Mouse (Mus musculus): ENCODE data around the gene Gtf2ird1. TPM values are rescaled to one million over a fixed set of nuclear protein-coding genes. Genes with fewer than 3 reads are reported as not detected.

The Gtf2ird1 gene
- polyA plus RNA-seq, 1 experiment from 2014 or later: 99.8 TPM

DNA sequence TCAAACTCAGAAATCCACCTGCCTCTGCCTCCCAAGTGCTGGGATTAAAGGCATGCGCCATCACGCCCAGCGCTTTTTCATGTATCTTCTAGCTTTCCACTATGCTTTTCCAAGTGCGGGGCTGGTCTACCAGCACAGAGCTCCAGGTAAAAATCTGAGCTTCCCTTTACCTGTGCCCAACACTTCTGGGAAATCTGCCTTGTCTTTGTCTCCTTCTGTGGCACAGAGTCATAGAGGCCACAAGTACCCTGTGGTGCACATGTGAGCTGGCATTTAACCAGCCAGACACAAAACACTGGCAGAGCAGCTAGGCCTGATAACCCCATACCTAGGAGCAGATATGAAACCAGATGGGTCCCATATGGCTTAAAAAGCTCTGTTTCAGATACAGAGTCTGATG is 36.4 kb upstream of the Gtf2ird1 start:
- 97% methylated on average over 4 of the region's 4 CpGs for WGBS
- no peaks in the 10 kb centered on the region for H3K4me1 ChIP-seq (replicated peaks; ENCODE audit: control insufficient read depth, insufficient read depth, low read length)
- H3K4me2 ChIP-seq (ENCODE audit: low read depth, low read length, severe bottlenecking): no peak overlapping the region
- no peak for ATAC-seq (replicated peaks; ENCODE audit: low FRiP score)
- H3K4me3 ChIP-seq (ENCODE audit: low read depth, low read length): no peak overlapping the region
- DNase-seq (ENCODE audit: low spot score): peak; percentile 29
- peaks cover 9% of the 10 kb centered on the region; the same call in 1 of the 2 replicates for H3K36me3 ChIP-seq (ENCODE audit: control insufficient read depth, insufficient read depth, low read length)
- H3K9me3 ChIP-seq (ENCODE audit: control insufficient read depth, low read length): no peaks in the 10 kb centered on the region
- no peaks in the 10 kb centered on the region for H3K27me3 ChIP-seq (ENCODE audit: control insufficient read depth, insufficient read depth, low read length)
- no peak overlapping the region for H3K9ac ChIP-seq (ENCODE audit: low read length)
- H3K27ac ChIP-seq (ENCODE audit: low read depth, low read length): no peak overlapping the region

DNA sequence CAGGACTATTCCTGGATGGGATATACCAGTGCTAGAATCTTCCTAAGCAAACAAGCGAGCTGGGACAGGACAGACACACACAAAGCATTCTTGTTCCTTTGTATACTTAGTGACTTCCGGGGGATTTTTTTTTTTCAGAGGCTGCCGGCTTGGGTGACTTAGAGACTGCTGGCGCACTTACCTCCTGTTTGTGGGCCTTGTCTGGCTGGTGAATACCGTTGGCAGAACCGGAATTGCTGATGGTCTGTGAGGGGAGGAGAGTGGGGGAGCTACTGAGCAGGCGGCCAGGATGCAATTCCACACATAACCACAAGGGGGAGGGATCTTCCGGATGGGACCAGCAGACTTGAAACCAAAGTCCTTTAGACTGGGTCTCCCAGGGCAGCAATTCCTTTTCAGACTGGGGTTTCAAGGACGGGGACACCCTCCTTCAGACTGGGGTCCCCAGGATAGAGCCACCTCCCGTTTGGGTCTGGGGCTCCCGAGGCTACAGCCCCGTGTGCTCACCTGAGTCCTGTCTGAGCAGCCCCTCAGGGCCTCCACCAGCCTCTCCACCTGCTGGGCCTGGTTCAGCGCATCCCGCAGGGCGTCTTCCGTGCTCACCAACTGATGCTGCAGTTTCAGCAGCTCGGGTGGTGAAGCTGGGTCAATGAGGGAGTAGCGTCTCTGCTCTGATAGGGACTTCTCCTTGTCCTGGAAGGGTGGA is 35.3 kb upstream of the Gtf2ird1 start:
- Histone ChIP-seq H3K4me2 (ENCODE audit: low read depth, low read length, severe bottlenecking) (no peak overlapping the region), H3K36me3 (ENCODE audit: control insufficient read depth, insufficient read depth, low read length) (peaks cover 6% of the 10 kb centered on the region; the same call in 1 of the 2 replicates), H3K27me3 (ENCODE audit: control insufficient read depth, insufficient read depth, low read length) (no peaks in the 10 kb centered on the region), H3K9ac (ENCODE audit: low read length) (no peak overlapping the region), H3K9me3 (ENCODE audit: control insufficient read depth, low read length) (no peaks in the 10 kb centered on the region), H3K4me3 (ENCODE audit: low read depth, low read length) (no peak overlapping the region), H3K27ac (ENCODE audit: low read depth, low read length) (no peak overlapping the region), H3K4me1 (replicated peaks; ENCODE audit: control insufficient read depth, insufficient read depth, low read length) (no peaks in the 10 kb centered on the region)
- 27% methylated on average over 18 of the region's 18 CpGs for WGBS
- DNase-seq (ENCODE audit: low spot score) (peak; percentile 92), ATAC-seq (replicated peaks; ENCODE audit: low FRiP score) (peak; percentile 52; the same call in 1 of the 2 replicates)

DNA sequence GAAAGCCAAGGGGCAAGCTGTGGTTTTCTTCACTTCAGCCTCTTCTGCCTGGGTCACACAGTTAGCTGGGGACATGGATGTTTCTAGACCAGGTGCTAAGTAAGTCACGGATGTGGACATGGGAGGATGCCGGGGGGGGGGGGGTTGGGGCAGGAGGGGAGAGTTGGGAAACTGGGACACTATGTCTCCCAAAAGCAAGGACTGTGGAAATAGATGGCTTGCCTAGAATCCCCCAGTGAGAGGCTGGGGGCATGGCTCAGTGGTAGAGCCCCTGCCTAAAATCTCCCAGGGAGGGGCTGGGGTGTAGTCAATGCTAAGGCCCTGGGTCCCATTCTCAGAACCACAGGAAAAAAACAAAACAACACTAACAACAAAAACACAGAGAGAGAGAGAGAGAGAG is 34.7 kb upstream of the Gtf2ird1 start:
- DNase-seq (ENCODE audit: low spot score): peak; percentile 47
- H3K27me3 ChIP-seq (ENCODE audit: control insufficient read depth, insufficient read depth, low read length): no peaks in the 10 kb centered on the region
- no peaks in the 10 kb centered on the region for H3K4me1 ChIP-seq (replicated peaks; ENCODE audit: control insufficient read depth, insufficient read depth, low read length)
- WGBS: 71% methylated on average over 2 of the region's 2 CpGs
- H3K27ac ChIP-seq (ENCODE audit: low read depth, low read length): no peak overlapping the region
- no peaks in the 10 kb centered on the region for H3K9me3 ChIP-seq (ENCODE audit: control insufficient read depth, low read length)
- H3K9ac ChIP-seq (ENCODE audit: low read length): no peak overlapping the region
- H3K36me3 ChIP-seq (ENCODE audit: control insufficient read depth, insufficient read depth, low read length): peaks cover 6% of the 10 kb centered on the region; the same call in 1 of the 2 replicates
- no peak for ATAC-seq (replicated peaks; ENCODE audit: low FRiP score)
- H3K4me3 ChIP-seq (ENCODE audit: low read depth, low read length): no peak overlapping the region
- H3K4me2 ChIP-seq (ENCODE audit: low read depth, low read length, severe bottlenecking): no peak overlapping the region

DNA sequence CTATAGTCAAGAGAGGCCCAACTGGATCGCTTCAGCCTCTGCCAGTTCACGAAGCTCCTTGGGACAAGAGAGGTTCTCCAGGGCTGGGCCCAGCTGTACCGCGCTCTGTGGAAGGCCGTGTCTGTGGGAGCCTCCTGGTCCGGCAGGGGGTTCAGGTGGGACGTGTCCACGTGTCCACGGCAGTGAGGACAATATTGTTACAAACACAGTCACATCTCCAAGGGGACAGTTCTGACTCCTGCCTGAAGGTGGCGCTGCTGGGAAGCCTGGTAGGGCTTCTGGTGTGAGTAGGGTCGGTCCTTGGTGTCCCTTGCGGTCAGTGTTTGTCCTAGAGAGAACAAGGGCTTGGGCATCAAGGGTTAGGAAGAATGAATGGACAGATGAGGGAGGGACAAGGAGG is 33.9 kb upstream of the Gtf2ird1 start:
- Histone ChIP-seq H3K4me2 (ENCODE audit: low read depth, low read length, severe bottlenecking) (no peak overlapping the region), H3K4me1 (replicated peaks; ENCODE audit: control insufficient read depth, insufficient read depth, low read length) (no peaks in the 10 kb centered on the region), H3K27ac (ENCODE audit: low read depth, low read length) (no peak overlapping the region), H3K27me3 (ENCODE audit: control insufficient read depth, insufficient read depth, low read length) (no peaks in the 10 kb centered on the region), H3K36me3 (ENCODE audit: control insufficient read depth, insufficient read depth, low read length) (peaks cover 6% of the 10 kb centered on the region; the same call in 1 of the 2 replicates), H3K9ac (ENCODE audit: low read length) (no peak overlapping the region), H3K4me3 (ENCODE audit: low read depth, low read length) (no peak overlapping the region), H3K9me3 (ENCODE audit: control insufficient read depth, low read length) (no peaks in the 10 kb centered on the region)
- no peak for ATAC-seq (replicated peaks; ENCODE audit: low FRiP score)
- 91% methylated on average over 12 of the region's 12 CpGs for WGBS
- DNase-seq (ENCODE audit: low spot score): peak; percentile 66

DNA sequence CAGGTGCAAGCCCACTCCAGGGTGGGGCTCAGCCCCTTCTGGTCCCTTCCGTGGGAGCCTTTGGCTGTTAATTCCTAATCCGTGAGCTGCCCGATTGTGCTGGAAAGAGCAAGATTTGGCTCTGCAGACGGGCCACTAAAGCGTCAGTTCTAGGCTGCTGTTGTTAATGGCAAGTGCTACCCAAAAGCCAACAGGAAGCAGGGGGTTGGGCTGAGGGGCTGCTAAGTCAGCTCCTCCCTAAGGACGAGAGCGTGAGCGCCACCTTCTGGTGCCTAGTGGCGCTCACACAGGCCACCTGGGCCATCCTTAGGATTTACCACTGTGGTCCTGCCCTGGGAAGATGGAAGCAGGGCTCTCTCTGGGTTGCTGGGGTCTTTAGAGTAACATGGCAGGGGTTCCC is 33.1 kb upstream of the Gtf2ird1 start:
- no peaks in the 10 kb centered on the region for H3K9me3 ChIP-seq (ENCODE audit: control insufficient read depth, low read length)
- WGBS: 31% methylated on average over 9 of the region's 9 CpGs
- H3K4me1 ChIP-seq (replicated peaks; ENCODE audit: control insufficient read depth, insufficient read depth, low read length): no peaks in the 10 kb centered on the region
- H3K4me3 ChIP-seq (ENCODE audit: low read depth, low read length): no peak overlapping the region
- H3K27ac ChIP-seq (ENCODE audit: low read depth, low read length): no peak overlapping the region
- H3K9ac ChIP-seq (ENCODE audit: low read length): no peak overlapping the region
- H3K27me3 ChIP-seq (ENCODE audit: control insufficient read depth, insufficient read depth, low read length): no peaks in the 10 kb centered on the region
- DNase-seq (ENCODE audit: low spot score) (peak; percentile 71), ATAC-seq (replicated peaks; ENCODE audit: low FRiP score) (no peak)
- H3K36me3 ChIP-seq (ENCODE audit: control insufficient read depth, insufficient read depth, low read length): peaks cover 6% of the 10 kb centered on the region; the same call in 1 of the 2 replicates
- H3K4me2 ChIP-seq (ENCODE audit: low read depth, low read length, severe bottlenecking): no peak overlapping the region

DNA sequence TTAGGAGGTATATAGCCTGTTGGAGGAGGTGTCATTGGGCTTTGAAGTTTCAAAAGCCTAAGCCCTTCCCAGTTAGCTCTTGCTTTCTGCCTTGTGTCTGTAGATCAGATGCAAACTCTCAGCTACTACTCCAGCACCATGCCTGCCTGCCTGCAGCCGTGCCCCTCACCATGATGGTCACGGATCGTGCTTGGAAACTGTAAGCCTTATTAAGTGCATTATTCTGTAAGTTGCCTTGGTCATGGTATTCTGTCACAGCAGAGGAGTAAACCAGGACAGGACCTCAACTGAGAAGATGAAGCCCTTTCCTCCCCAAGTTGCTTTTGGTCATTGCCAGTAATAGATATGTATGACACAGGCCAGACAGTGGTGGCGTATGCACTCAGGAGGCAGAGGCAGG is 32.1 kb upstream of the Gtf2ird1 start:
- ATAC-seq (replicated peaks; ENCODE audit: low FRiP score) (no peak), DNase-seq (ENCODE audit: low spot score) (peak; percentile 47)
- Histone ChIP-seq H3K27me3 (ENCODE audit: control insufficient read depth, insufficient read depth, low read length) (no peaks in the 10 kb centered on the region), H3K9ac (ENCODE audit: low read length) (no peak overlapping the region), H3K4me2 (ENCODE audit: low read depth, low read length, severe bottlenecking) (no peak overlapping the region), H3K4me1 (replicated peaks; ENCODE audit: control insufficient read depth, insufficient read depth, low read length) (no peaks in the 10 kb centered on the region), H3K36me3 (ENCODE audit: control insufficient read depth, insufficient read depth, low read length) (peaks cover 6% of the 10 kb centered on the region; the same call in 1 of the 2 replicates), H3K4me3 (ENCODE audit: low read depth, low read length) (no peak overlapping the region), H3K27ac (ENCODE audit: low read depth, low read length) (no peak overlapping the region), H3K9me3 (ENCODE audit: control insufficient read depth, low read length) (no peaks in the 10 kb centered on the region)
- WGBS: 93% methylated on average over 4 of the region's 4 CpGs

DNA sequence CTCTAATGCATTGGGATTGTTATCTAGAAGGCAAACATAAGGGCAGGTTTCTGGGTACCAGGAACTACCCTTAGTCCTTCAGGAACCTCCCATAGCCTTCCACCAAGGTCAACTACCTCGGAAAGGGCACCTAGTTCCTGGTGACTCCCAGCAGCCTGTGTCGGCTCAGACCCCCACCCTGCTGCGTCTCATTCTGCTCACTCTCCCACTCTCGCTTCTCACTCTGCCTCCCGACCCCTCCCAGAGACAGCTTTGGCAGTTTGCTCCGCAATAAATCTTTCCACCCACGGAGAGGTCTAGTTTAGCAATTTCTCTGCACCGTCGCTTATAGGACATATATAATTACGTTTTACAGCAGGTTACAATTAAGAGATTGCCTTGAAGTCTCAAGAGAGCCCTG is 31.5 kb upstream of the Gtf2ird1 start:
- H3K9ac ChIP-seq (ENCODE audit: low read length): no peak overlapping the region
- DNase-seq (ENCODE audit: low spot score): peak; percentile 37
- H3K36me3 ChIP-seq (ENCODE audit: control insufficient read depth, insufficient read depth, low read length): peaks cover 6% of the 10 kb centered on the region; the same call in 1 of the 2 replicates
- no peak overlapping the region for H3K4me2 ChIP-seq (ENCODE audit: low read depth, low read length, severe bottlenecking)
- WGBS: 78% methylated on average over 10 of the region's 10 CpGs
- no peaks in the 10 kb centered on the region for H3K4me1 ChIP-seq (replicated peaks; ENCODE audit: control insufficient read depth, insufficient read depth, low read length)
- no peak overlapping the region for H3K4me3 ChIP-seq (ENCODE audit: low read depth, low read length)
- no peaks in the 10 kb centered on the region for H3K27me3 ChIP-seq (ENCODE audit: control insufficient read depth, insufficient read depth, low read length)
- H3K9me3 ChIP-seq (ENCODE audit: control insufficient read depth, low read length): no peaks in the 10 kb centered on the region
- no peak overlapping the region for H3K27ac ChIP-seq (ENCODE audit: low read depth, low read length)
- no peak for ATAC-seq (replicated peaks; ENCODE audit: low FRiP score)

DNA sequence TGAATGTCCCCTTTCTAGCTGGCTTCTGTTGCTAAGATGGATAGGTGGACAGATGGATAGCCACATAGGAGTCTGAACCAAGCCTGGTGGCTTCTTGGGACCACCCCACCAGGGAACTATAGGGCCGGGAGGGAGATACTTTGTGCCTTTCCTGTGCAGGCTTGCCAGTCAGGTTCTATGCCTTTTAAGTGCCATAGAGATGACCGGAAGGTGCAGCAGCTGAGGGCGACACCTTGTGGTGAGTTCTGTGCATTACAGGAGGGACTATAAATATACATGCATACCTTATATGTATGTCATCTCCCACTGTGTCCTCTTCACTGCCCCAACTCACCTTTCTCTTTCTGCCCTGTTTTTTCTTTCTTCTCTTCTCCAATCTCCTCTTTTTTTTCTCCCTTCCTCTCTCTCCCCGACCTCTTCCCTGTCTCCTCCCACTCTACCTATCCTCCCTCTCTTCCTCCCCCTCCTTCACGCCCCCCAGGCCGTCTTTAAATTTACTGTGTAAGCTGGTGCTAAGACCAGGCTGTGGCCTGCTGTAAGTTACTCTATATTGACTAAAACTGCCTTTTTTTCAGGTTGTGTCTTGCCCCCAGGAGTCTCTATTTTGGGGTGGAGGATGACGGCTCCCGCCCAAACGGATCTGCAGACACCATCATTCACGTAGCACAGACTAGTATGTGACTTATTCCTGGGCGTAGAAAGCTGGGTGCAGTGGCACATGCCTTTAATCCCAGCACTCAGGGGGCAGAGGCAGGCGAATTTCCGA is 29.6 kb upstream of the Gtf2ird1 start:
- H3K9ac ChIP-seq (ENCODE audit: low read length): no peak overlapping the region

More for the DNA sequence above, 29.6 kb upstream of the Gtf2ird1 start:
- no peak overlapping the region for H3K4me2 ChIP-seq (ENCODE audit: low read depth, low read length, severe bottlenecking)
- H3K4me1 ChIP-seq (replicated peaks; ENCODE audit: control insufficient read depth, insufficient read depth, low read length): no peaks in the 10 kb centered on the region
- ATAC-seq (replicated peaks; ENCODE audit: low FRiP score) (peak; percentile 72; the same call in 1 of the 2 replicates), DNase-seq (ENCODE audit: low spot score) (peak; percentile 89)
- no peaks in the 10 kb centered on the region for H3K9me3 ChIP-seq (ENCODE audit: control insufficient read depth, low read length)
- H3K4me3 ChIP-seq (ENCODE audit: low read depth, low read length): no peak overlapping the region
- H3K36me3 ChIP-seq (ENCODE audit: control insufficient read depth, insufficient read depth, low read length): peaks cover 6% of the 10 kb centered on the region; the same call in 1 of the 2 replicates
- 62% methylated on average over 13 of the region's 13 CpGs for WGBS
- H3K27ac ChIP-seq (ENCODE audit: low read depth, low read length): no peak overlapping the region
- no peaks in the 10 kb centered on the region for H3K27me3 ChIP-seq (ENCODE audit: control insufficient read depth, insufficient read depth, low read length)

Measured in forebrain, embryonic 11.5 days (tissue).